Mouse (Mus musculus): ENCODE measurements at regions not wholly inside any gene's neighbourhood (a gene's known extent, or its start where the extent isn't known, plus 50 kb on each side); places are given as distances from the start of the nearest gene placed in this dataset.
"Not testable (repeated sequence)": the region's sequence is repeated elsewhere in the genome, so short reads cannot be mapped to it uniquely, and the experiment has no call there.

DNA sequence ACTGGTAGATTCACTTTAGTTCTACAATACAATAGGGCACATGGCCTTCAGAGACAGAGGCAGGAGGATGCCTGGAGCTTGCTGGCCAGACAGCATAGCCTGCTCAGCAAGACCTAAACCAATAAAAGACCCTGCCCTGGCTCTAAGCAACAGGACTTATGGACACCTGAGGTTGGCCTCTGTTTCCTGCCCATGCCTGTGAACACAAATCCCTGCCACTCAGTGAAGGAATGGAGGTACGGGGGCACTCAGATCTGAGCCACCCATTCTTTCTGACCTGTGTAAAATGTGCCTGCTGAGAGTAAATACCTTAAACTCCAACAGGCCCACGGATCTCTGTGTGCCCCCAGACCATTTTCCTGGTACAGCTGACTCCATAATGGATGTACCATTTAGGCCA lies 177.1 kb downstream of the Diras2 start:
- H3K9ac ChIP-seq (ENCODE audit: low read depth, poor library complexity, severe bottlenecking) = no peak overlapping the region
- H3K4me1 ChIP-seq (ENCODE audit: control insufficient read depth, insufficient read depth, low read length) = no peaks in the 10 kb centered on the region
- no peak overlapping the region for H3K27ac ChIP-seq (ENCODE audit: insufficient read depth, low read length)
- H3K9me3 ChIP-seq (replicated peaks; ENCODE audit: control insufficient read depth, insufficient read depth, low read length, poor library complexity, severe bottlenecking) = peaks cover 43% of the 10 kb centered on the region
- H3K27me3 ChIP-seq (ENCODE audit: control insufficient read depth, insufficient read depth, low read length, poor library complexity, severe bottlenecking) = no peaks in the 10 kb centered on the region
- H3K4me3 ChIP-seq (ENCODE audit: low read depth, low read length) = no peak overlapping the region
- TF ChIP-seq EP300 (IDR thresholded peaks at IDR 0.05; ENCODE audit: insufficient read depth, low read depth, low read length) = no peak
- no peak for TF ChIP-seq POLR2A (IDR thresholded peaks at IDR 0.05; ENCODE audit: insufficient read depth, low read length)
- TF ChIP-seq CTCF (IDR thresholded peaks at IDR 0.05; ENCODE audit: low read depth, low read length) = no peak
- H3K36me3 ChIP-seq (ENCODE audit: control insufficient read depth, insufficient read depth, low read length, poor library complexity, severe bottlenecking) = no peaks in the 10 kb centered on the region

DNA sequence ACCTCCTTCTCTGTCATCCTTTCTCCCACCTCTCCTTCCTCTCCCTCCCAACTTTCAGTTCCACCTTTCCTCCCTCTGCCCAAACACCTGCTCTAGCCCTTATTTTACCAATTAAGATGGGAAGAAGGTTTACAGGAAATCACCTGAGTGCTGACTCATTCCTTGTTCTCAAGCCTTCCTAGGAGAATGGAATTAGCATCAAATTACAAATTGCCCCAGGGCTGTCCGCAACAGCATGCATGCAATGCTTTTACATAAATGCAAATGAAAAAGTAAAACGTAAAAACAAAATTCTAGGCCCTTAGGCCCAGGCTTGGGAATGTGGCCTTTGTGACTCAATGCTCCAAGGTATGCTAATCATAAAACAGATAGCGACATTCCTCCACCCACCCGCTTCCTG lies 175.2 kb downstream of the Diras2 start:
- H3K36me3 ChIP-seq (ENCODE audit: control insufficient read depth, insufficient read depth, low read length, poor library complexity, severe bottlenecking); H3K4me3 ChIP-seq (ENCODE audit: low read depth, low read length); H3K27me3 ChIP-seq (ENCODE audit: control insufficient read depth, insufficient read depth, low read length, poor library complexity, severe bottlenecking); H3K9ac ChIP-seq (ENCODE audit: low read depth, poor library complexity, severe bottlenecking); H3K4me1 ChIP-seq (ENCODE audit: control insufficient read depth, insufficient read depth, low read length): not testable (repeated sequence)
- Histone ChIP-seq H3K27ac (ENCODE audit: insufficient read depth, low read length) (peak overlapping the region; percentile 80), H3K9me3 (replicated peaks; ENCODE audit: control insufficient read depth, insufficient read depth, low read length, poor library complexity, severe bottlenecking) (peaks cover 43% of the 10 kb centered on the region)

DNA sequence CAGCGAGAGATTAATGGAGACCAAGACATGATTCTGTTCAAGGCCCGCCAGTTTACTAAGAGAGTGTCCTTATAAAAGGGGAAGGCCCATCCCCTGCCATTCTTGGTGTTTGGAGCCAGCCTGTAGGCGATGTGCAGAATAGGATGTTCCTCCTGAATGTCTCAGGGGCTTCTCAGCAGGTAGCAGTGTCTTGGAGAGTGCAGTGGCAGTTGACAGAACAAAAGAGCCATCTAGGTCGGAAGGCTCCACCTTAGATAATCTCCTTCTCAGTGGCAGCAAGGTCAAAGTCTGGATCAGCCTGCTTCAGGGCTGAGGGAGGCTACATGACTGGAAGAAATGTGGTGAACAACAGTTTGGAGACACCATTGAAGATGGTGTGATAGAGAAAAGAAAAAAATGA lies 171.7 kb downstream of the Diras2 start:
- not testable (repeated sequence) for H3K4me3 ChIP-seq (ENCODE audit: low read depth, low read length); H3K36me3 ChIP-seq (ENCODE audit: control insufficient read depth, insufficient read depth, low read length, poor library complexity, severe bottlenecking); H3K4me1 ChIP-seq (ENCODE audit: control insufficient read depth, insufficient read depth, low read length); H3K9ac ChIP-seq (ENCODE audit: low read depth, poor library complexity, severe bottlenecking); H3K27me3 ChIP-seq (ENCODE audit: control insufficient read depth, insufficient read depth, low read length, poor library complexity, severe bottlenecking)
- Histone ChIP-seq H3K27ac (ENCODE audit: insufficient read depth, low read length) (0 out of 2 replicates have a peak overlapping the region, but pooled peaks have one; percentile 11), H3K9me3 (replicated peaks; ENCODE audit: control insufficient read depth, insufficient read depth, low read length, poor library complexity, severe bottlenecking) (peaks cover 38% of the 10 kb centered on the region)
- TF ChIP-seq EP300 (IDR thresholded peaks at IDR 0.05; ENCODE audit: insufficient read depth, low read depth, low read length) = peak; percentile 84

DNA sequence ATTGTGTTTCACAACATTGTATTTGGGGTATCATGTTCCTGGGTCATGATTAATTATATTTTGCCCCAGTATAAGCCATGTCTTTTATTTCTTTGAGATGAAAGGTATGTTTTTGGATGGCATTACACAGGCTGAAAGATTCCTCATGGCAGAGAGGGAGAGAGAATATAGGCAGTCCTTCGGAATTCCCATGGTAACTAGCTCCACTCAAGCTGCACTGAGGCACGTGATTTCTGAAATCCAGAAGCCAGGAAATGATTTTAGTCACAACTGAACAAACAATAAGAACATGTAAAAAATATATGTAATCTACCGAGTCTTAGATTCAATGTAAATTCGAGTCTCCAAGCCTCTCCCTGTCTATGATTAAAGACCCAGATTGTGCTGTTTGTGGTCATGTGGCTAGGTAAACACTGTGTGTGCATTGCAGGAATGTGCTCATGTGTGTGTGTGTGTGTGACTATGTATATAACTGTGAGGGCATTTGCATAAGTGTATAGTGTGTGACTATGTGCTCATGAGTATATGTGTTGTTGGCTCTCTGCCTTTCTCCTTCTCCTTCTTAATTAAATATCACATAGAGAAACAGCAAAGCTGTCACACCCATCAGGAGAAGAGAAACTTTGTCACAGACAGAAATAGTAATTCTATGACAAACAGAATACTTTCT lies 169.8 kb downstream of the Diras2 start:
- TF ChIP-seq EP300 (IDR thresholded peaks at IDR 0.05; ENCODE audit: insufficient read depth, low read depth, low read length) (no peak), CTCF (IDR thresholded peaks at IDR 0.05; ENCODE audit: low read depth, low read length) (no peak), POLR2A (IDR thresholded peaks at IDR 0.05; ENCODE audit: insufficient read depth, low read length) (no peak)
- Histone ChIP-seq H3K9ac (ENCODE audit: low read depth, poor library complexity, severe bottlenecking) (no peak overlapping the region), H3K9me3 (replicated peaks; ENCODE audit: control insufficient read depth, insufficient read depth, low read length, poor library complexity, severe bottlenecking) (peaks cover 22% of the 10 kb centered on the region), H3K27ac (ENCODE audit: insufficient read depth, low read length) (no peak overlapping the region), H3K4me3 (ENCODE audit: low read depth, low read length) (no peak overlapping the region), H3K4me1 (ENCODE audit: control insufficient read depth, insufficient read depth, low read length) (peaks cover 3% of the 10 kb centered on the region), H3K36me3 (ENCODE audit: control insufficient read depth, insufficient read depth, low read length, poor library complexity, severe bottlenecking) (no peaks in the 10 kb centered on the region), H3K27me3 (ENCODE audit: control insufficient read depth, insufficient read depth, low read length, poor library complexity, severe bottlenecking) (no peaks in the 10 kb centered on the region)

DNA sequence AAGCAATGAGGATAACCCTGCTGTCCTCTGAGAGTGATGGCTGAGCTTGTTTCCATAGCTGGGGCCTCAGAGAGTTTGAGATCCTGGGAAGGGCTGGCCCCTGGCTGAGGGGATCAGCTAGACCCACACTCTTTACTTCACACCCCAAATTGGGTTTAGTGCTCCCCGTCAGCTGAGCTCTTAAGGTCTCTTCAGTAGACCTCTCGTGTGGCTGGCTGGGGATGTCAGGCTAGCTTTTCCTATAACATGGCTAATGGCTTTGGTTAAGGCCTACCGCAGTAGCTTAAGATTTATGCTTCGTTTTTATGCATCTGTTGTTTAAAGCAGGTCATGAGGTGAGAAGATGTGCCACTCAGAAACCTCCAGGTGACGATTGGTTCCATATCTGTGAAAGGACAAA lies 168.8 kb downstream of the Diras2 start:
- TF ChIP-seq EP300 (IDR thresholded peaks at IDR 0.05; ENCODE audit: insufficient read depth, low read depth, low read length) (no peak), CTCF (IDR thresholded peaks at IDR 0.05; ENCODE audit: low read depth, low read length) (no peak), POLR2A (IDR thresholded peaks at IDR 0.05; ENCODE audit: insufficient read depth, low read length) (no peak)
- Histone ChIP-seq H3K4me3 (ENCODE audit: low read depth, low read length) (no peak overlapping the region), H3K9ac (ENCODE audit: low read depth, poor library complexity, severe bottlenecking) (no peak overlapping the region), H3K27ac (ENCODE audit: insufficient read depth, low read length) (no peak overlapping the region), H3K4me1 (ENCODE audit: control insufficient read depth, insufficient read depth, low read length) (peaks cover 3% of the 10 kb centered on the region), H3K27me3 (ENCODE audit: control insufficient read depth, insufficient read depth, low read length, poor library complexity, severe bottlenecking) (no peaks in the 10 kb centered on the region), H3K9me3 (replicated peaks; ENCODE audit: control insufficient read depth, insufficient read depth, low read length, poor library complexity, severe bottlenecking) (peaks cover 14% of the 10 kb centered on the region), H3K36me3 (ENCODE audit: control insufficient read depth, insufficient read depth, low read length, poor library complexity, severe bottlenecking) (no peaks in the 10 kb centered on the region)

DNA sequence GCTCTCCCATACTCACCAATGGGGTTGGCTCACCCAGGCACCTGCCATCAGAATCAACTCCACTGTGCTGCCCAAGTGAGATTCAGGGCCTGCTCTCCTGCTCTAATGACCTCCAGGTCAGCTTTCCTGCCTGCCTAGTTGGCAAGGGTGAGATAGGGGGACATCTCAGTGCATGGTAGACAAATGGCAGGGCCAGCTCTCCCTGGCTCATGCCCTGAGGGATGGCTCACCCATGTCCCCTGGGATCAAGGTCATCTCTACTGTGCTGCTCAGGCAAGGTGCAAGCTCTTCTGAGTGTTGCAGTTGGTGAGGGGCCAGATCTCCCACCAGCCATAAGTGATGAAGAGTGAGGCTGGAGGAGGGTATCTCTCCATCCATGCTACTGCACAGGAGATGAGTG lies 161.2 kb downstream of the Diras2 start:
- H3K9me3 ChIP-seq (replicated peaks; ENCODE audit: control insufficient read depth, insufficient read depth, low read length, poor library complexity, severe bottlenecking) = no peaks in the 10 kb centered on the region
- H3K27me3 ChIP-seq (ENCODE audit: control insufficient read depth, insufficient read depth, low read length, poor library complexity, severe bottlenecking) = no peaks in the 10 kb centered on the region
- H3K4me3 ChIP-seq (ENCODE audit: low read depth, low read length) = no peak overlapping the region
- H3K36me3 ChIP-seq (ENCODE audit: control insufficient read depth, insufficient read depth, low read length, poor library complexity, severe bottlenecking) = no peaks in the 10 kb centered on the region
- no peaks in the 10 kb centered on the region for H3K4me1 ChIP-seq (ENCODE audit: control insufficient read depth, insufficient read depth, low read length)
- no peak for TF ChIP-seq POLR2A (IDR thresholded peaks at IDR 0.05; ENCODE audit: insufficient read depth, low read length)
- TF ChIP-seq CTCF (IDR thresholded peaks at IDR 0.05; ENCODE audit: low read depth, low read length) = no peak
- TF ChIP-seq EP300 (IDR thresholded peaks at IDR 0.05; ENCODE audit: insufficient read depth, low read depth, low read length) = no peak
- H3K27ac ChIP-seq (ENCODE audit: insufficient read depth, low read length) = no peak overlapping the region
- no peak overlapping the region for H3K9ac ChIP-seq (ENCODE audit: low read depth, poor library complexity, severe bottlenecking)

Data from ES-Bruce4 (cell line).